Mouse (Mus musculus) heart, adult 2 months (tissue): ENCODE results near the gene Klra9. TPM values are rescaled to one million over a fixed set of nuclear protein-coding genes. Genes with fewer than 3 reads are reported as not detected.
"Not testable (repeated sequence)": the region's sequence is repeated elsewhere in the genome, so short reads cannot be mapped to it uniquely, and the experiment has no call there.

Experiments
- DNase-seq, 2 experiments: peaks; one replicate each; pipeline ENCODE4 v3.0.0; 2021
- H3K27ac ChIP-seq: fragments of 200-600 bp; 2 replicates; pipeline ENCODE4 v1.8.1; 2022
- H3K27me3 ChIP-seq: fragments of 200-500 bp; 2 replicates; pipeline ENCODE4 v1.6.1; 2012; ENCODE audit warnings: mild to moderate bottlenecking, low read length, inconsistent platforms, mixed read lengths; ENCODE audit not compliant: control insufficient read depth, insufficient read depth
- H3K36me3 ChIP-seq: fragments of 200-500 bp; 2 replicates; pipeline ENCODE4 v1.6.1; 2012; ENCODE audit warnings: low read length, inconsistent platforms; ENCODE audit not compliant: control insufficient read depth, insufficient read depth
- H3K4me1 ChIP-seq: fragments of 200-500 bp; 2 replicates; pipeline ENCODE4 v1.6.1; 2011; ENCODE audit warnings: low read length; ENCODE audit not compliant: control insufficient read depth, insufficient read depth
- H3K4me3 ChIP-seq: fragments of 200-600 bp; 2 replicates; pipeline ENCODE4 v1.8.1; 2022
- H3K79me2 ChIP-seq: fragments of 200-500 bp; replicated peaks from 2 replicates; pipeline ENCODE4 v1.6.1; 2012; ENCODE audit warnings: mild to moderate bottlenecking, inconsistent platforms, low read length, moderate library complexity, mixed read lengths; ENCODE audit not compliant: control insufficient read depth, insufficient read depth
- H3K9ac ChIP-seq: fragments of 200-500 bp; 2 replicates; pipeline ENCODE4 v1.6.1; 2012; ENCODE audit warnings: low read depth, mild to moderate bottlenecking, control low read depth, inconsistent platforms, low read length, mixed read lengths
- CTCF ChIP-seq: fragments of 200-600 bp; IDR thresholded peaks from 2 replicates; pipeline ENCODE4 v1.8.1; 2022; ENCODE audit warnings: antibody characterized with exemption, mild to moderate bottlenecking, moderate library complexity
- EP300 ChIP-seq: fragments of 200-500 bp; IDR thresholded peaks from 2 replicates; pipeline ENCODE4 v1.6.1; 2011; ENCODE audit warnings: low read depth, low read length, control low read depth; ENCODE audit not compliant: insufficient read depth
- POLR2A ChIP-seq: fragments of 200-500 bp; IDR thresholded peaks from 2 replicates; pipeline ENCODE4 v1.6.1; 2011; ENCODE audit warnings: mild to moderate bottlenecking, low read depth, low read length, control low read depth; ENCODE audit not compliant: insufficient read depth
- WGBS: fragments of 180-500 bp; shearing (Covaris S2); methylation state at CpG from one replicate; pipeline ENCODE4 v1.1.7; 2018; 5-methylcytosine and 5-hydroxymethylcytosine counted together
- intact Hi-C: fragments of 180-260 bp; cut with DNase I; formaldehyde crosslinking; loops from one replicate; pipeline ENCODE4 v1.15.1; 2025
- long read RNA-seq: library from polyadenylated mRNA; stranded (forward); transcript quantifications from one replicate; pipeline ENCODE4 v2.0.0, GENCODE M21; 2021
- polyA plus RNA-seq: library from polyadenylated mRNA; depleted of rRNA; stranded (reverse); fragments of >200 nt; gene quantifications from 2 replicates; pipeline ENCODE4 v1.2.3, GENCODE M21; 2012; rRNA removed
- total RNA-seq, 2 experiments: library from RNA; stranded (reverse); gene quantifications; 2 replicates each; pipeline ENCODE4 v1.2.3; 2021

Gene Klra9
- 1 to 10 TPM; 1.7 to 2.8 TPM for total RNA-seq
- polyA plus RNA-seq = 0.35 and 0.39 TPM in 2 replicates
- long read RNA-seq, partial matches to known transcripts = 0 of 1 reads
- long read RNA-seq, other reads (novel, unspliced or antisense) = 1 of 1 reads

DNA sequence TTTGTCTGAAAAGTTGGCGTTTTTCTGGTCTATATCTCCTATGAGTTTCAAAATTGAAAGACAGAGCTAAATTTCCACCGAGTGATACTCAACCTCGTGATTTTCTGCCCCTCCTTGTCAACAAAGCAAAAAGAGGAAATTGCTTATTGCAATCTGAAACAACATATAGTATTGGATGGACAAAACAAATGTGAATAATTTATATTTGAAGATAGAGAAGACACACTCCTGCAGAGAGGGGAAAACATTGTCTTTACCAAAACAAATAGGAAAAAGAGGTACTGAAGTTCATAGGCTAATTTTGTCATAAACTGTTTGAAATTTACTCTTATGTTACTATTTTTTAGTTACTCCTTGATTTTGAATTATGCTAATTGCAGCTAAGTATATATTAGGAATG lies at the start of gene Klra9:
Gene Klra9, minus strand, starts transcription at position 101 of the 400 bp plus-strand sequence.
- peak within 1 kb of the TSS; percentile 1; the same call in 1 of the 2 replicates for H3K4me3 ChIP-seq
- DNase-seq, H3K27me3 ChIP-seq, H3K4me1 ChIP-seq, H3K9ac ChIP-seq, H3K36me3 ChIP-seq, H3K79me2 ChIP-seq: not testable (repeated sequence)
- WGBS = 39% methylated on average over 3 of the region's 3 CpGs
- intact Hi-C loops = loop anchor here (10.0 kb wide), 1 partner anchor 158 kb away; no protein-coding TSS in a partner anchor
- peak within 1 kb of the TSS; percentile 34; the same call in 1 of the 2 replicates for H3K27ac ChIP-seq

DNA sequence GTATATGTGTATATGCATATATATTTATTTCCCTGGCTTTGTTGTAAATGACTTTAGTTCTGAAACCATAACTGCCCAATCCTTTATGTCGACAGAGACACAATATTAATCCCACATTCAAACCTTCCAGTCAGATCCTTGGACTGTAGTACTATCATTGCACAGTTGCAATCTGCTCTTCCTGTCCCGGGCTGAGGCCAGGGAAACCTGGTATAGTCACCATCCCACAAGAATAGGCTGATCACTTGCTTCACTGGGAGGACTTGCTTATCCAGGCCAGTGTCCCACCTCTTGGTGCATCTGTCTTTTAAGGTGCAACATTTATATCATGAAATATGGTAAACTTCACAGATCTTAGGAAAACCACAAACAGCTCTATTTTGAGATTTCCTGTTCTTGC lies 44.6 kb upstream of the Klra9 start:
- intact Hi-C loops = no loop called here
- TF ChIP-seq CTCF (no peak), POLR2A (no peak), EP300 (no peak)
- Histone ChIP-seq H3K4me3 (no peak overlapping the region), H3K27me3 (no peaks in the 10 kb centered on the region), H3K79me2 (no peaks in the 10 kb centered on the region), H3K9ac (no peak overlapping the region), H3K36me3 (no peaks in the 10 kb centered on the region), H3K4me1 (no peaks in the 10 kb centered on the region), H3K27ac (no peak overlapping the region)
- DNase-seq = no peak
- WGBS = 54% methylated on average over 2 of the region's 2 CpGs

DNA sequence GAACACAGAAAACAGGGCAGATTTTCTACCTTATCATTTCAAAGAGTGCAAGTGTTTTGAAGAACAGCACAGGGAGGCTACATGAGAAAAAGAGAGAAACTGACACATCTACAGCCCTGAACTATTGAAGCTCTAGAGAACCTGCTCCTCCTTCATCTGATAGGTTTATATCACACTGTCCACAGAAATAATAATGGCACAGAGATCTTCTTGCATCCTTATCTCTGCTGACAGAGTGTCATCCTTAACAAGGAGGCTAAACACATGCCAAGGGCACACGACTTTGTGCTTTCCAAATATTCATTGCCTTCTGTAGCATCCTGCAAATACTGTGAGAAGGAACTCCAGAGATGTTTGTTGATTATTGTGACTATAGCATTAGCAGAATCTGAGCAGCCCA lies 43.7 kb upstream of the Klra9 start:
- H3K4me1 ChIP-seq = no peaks in the 10 kb centered on the region
- H3K27me3 ChIP-seq = no peaks in the 10 kb centered on the region
- WGBS = 33% methylated on average over 1 of the region's 1 CpGs
- no peak for DNase-seq
- no peak overlapping the region for H3K9ac ChIP-seq
- H3K36me3 ChIP-seq = no peaks in the 10 kb centered on the region
- H3K79me2 ChIP-seq = no peaks in the 10 kb centered on the region
- no peak overlapping the region for H3K27ac ChIP-seq
- TF ChIP-seq POLR2A = no peak
- H3K4me3 ChIP-seq = no peak overlapping the region
- intact Hi-C loops = no loop called here

DNA sequence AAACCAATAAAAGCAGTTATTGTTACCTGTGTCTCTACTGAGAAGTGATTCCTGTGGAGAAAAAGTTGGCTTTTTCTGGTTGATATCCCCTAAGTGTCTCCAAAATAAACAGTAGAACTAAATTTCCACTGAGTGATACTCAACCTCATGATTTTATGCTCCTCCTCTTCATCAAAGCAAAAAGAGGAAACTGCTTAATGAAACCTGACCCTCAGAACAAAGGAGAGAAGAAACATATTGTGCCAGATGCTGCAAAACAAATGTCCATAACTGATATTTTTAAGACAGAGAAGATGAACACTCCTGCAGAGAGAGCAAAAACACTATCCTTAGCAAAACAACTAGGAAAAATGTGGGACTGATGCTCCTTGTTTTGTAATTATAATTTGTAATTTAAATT lies 40.3 kb upstream of the Klra9 start, which contains the start of gene Klra7:
Gene Klra7, minus strand, starts transcription at position 101 of the 400 bp plus-strand sequence.
- intact Hi-C loops = no loop called here
- Histone ChIP-seq H3K27ac (no peak within 1 kb of the TSS), H3K27me3 (no peaks in the 10 kb centered on the region), H3K79me2 (no peaks in the 10 kb centered on the region), H3K36me3 (no peaks in the 10 kb centered on the region), H3K4me3 (no peak within 1 kb of the TSS), H3K9ac (no peak within 1 kb of the TSS), H3K4me1 (no peaks in the 10 kb centered on the region)
- no peak for TF ChIP-seq CTCF
- no peak for TF ChIP-seq POLR2A
- no peak for TF ChIP-seq EP300
- DNase-seq = no peak

DNA sequence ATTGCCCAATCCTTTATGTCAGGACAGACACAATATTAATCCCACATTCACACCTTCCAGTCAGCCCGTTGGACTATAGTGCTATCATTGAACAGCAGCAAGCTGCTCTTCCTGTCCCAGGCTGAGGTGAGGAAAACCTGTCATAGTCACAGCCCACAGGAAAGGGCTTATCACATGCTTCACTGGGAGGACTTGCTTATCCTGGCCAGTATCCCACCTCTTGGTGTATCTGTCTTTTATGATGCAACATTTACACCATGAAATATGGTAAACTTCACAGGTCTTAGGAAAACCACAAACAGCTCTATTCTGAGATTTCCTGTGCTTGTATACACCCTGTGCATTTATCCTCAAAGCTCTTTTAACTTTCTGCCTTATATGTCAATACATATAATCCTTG lies 4.5 kb upstream of the Klra9 start:
- H3K9ac ChIP-seq, H3K4me1 ChIP-seq, H3K27ac ChIP-seq, H3K36me3 ChIP-seq, DNase-seq, H3K27me3 ChIP-seq, H3K4me3 ChIP-seq, H3K79me2 ChIP-seq: not testable (repeated sequence)
- intact Hi-C loops = loop anchor here (10.0 kb wide), 1 partner anchor 163 kb away; no protein-coding TSS in a partner anchor
- WGBS = 61% methylated on average over 1 of the region's 1 CpGs

DNA sequence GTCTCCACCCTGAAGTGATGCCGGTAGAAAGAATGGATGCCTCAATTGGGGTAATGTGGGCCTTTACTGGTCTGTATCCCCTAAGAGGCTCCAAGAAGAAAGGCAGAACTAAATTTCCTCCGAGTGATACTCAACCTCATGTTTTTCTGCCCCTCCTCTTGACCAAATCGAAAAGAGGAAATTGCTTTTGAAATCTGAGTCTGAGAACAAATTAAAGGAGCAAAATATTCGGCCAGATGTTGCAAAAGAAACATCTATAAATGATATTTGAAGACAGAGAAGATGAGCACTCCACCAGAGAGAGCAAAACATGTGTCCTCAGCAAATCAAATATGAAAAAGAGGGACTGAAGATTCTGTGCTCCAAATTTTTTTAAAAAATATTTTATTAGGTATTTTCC lies 63.1 kb downstream of the Klra9 start, which contains the start of gene Klra8:
Gene Klra8, minus strand, starts transcription at position 101 of the 400 bp plus-strand sequence.
- H3K27me3 ChIP-seq, H3K36me3 ChIP-seq, DNase-seq, H3K4me3 ChIP-seq, H3K79me2 ChIP-seq, H3K27ac ChIP-seq, intact Hi-C loops, H3K4me1 ChIP-seq, H3K9ac ChIP-seq: not testable (repeated sequence)
- WGBS = 47% methylated on average over 4 of the region's 4 CpGs

Other genes with a start within 250 kb of the Klra9 start
- gene Klra6, start 166.2 kb downstream of the Klra9 start, total RNA-seq = not detected
- gene Klra6, start 166.2 kb downstream of the Klra9 start, polyA plus RNA-seq = not detected in 2 replicates
- not detected for gene Klra4, start 125.8 kb downstream of the Klra9 start, total RNA-seq
- 0.27 TPM in 1 of 2 replicates, not detected in the other for gene Klra4, start 125.8 kb downstream of the Klra9 start, polyA plus RNA-seq
- under 1 TPM; 0.61 to 0.84 TPM for gene Klra8, start 63.2 kb downstream of the Klra9 start, total RNA-seq
- 0.14 TPM in 1 of 2 replicates, not detected in the other for gene Klra8, start 63.2 kb downstream of the Klra9 start, polyA plus RNA-seq
- gene Klra7, start 40.2 kb upstream of the Klra9 start, total RNA-seq = under 1 TPM in 1 of 2 experiments, not detected in 1; 0.20 TPM
- gene Klra7, start 40.2 kb upstream of the Klra9 start, polyA plus RNA-seq = not detected in 2 replicates
- gene Klra10, start 88.8 kb upstream of the Klra9 start, total RNA-seq = under 1 TPM in 1 of 2 experiments, not detected in 1; 0.57 TPM
- gene Klra10, start 88.8 kb upstream of the Klra9 start, polyA plus RNA-seq = not detected in 2 replicates
- not detected for gene Klra3, start 144.5 kb upstream of the Klra9 start, total RNA-seq
- not detected in 2 replicates for gene Klra3, start 144.5 kb upstream of the Klra9 start, polyA plus RNA-seq
- not detected for gene Klra1, start 193.8 kb upstream of the Klra9 start, total RNA-seq
- not detected in 2 replicates for gene Klra1, start 193.8 kb upstream of the Klra9 start, polyA plus RNA-seq